Mouse (Mus musculus) thymus, adult 2 months (tissue): ENCODE measurements around the gene Acrbp. TPM values are rescaled to one million over a fixed set of nuclear protein-coding genes. Genes with fewer than 3 reads are reported as not detected.
A peak's percentile ranks its signal among the peaks of the same experiment; 100 is the strongest.

Experiments
- DNase-seq: peaks from one replicate; pipeline ENCODE4 v3.0.0; 2021
- H3K27ac ChIP-seq: fragments of 200-500 bp; 2 replicates; pipeline ENCODE4 v1.5.1; 2012; ENCODE audit warnings: low read length, control low read depth; ENCODE audit not compliant: control insufficient read depth, insufficient read depth
- H3K27me3 ChIP-seq: fragments of 200-500 bp; 2 replicates; pipeline ENCODE4 v1.6.1; 2012; ENCODE audit warnings: mild to moderate bottlenecking, low read length, moderate library complexity, mixed read lengths; ENCODE audit not compliant: control insufficient read depth, insufficient read depth
- H3K36me3 ChIP-seq: fragments of 200-500 bp; 2 replicates; pipeline ENCODE4 v1.6.1; 2012; ENCODE audit warnings: mild to moderate bottlenecking, low read length, moderate library complexity; ENCODE audit not compliant: control insufficient read depth, insufficient read depth
- H3K4me1 ChIP-seq: fragments of 200-500 bp; replicated peaks from 2 replicates; pipeline ENCODE4 v1.6.1; 2012; ENCODE audit warnings: low read length; ENCODE audit not compliant: control insufficient read depth, insufficient read depth
- H3K4me3 ChIP-seq: fragments of 200-500 bp; 2 replicates; pipeline ENCODE4 v1.5.1; 2012; ENCODE audit warnings: mild to moderate bottlenecking, low read length, control low read depth, moderate library complexity; ENCODE audit not compliant: control insufficient read depth, insufficient read depth
- CTCF ChIP-seq: fragments of 200-500 bp; IDR thresholded peaks from 2 replicates; pipeline ENCODE4 v1.5.1; 2012; ENCODE audit warnings: mild to moderate bottlenecking, control low read depth, low read length, moderate library complexity, borderline replicate concordance; ENCODE audit not compliant: control insufficient read depth, poor library complexity, insufficient read depth; ENCODE audit errors: extremely low read depth
- POLR2A ChIP-seq: fragments of 200-500 bp; IDR thresholded peaks from 2 replicates; pipeline ENCODE4 v1.6.1; 2012; ENCODE audit warnings: mild to moderate bottlenecking, low read length, control low read depth, moderate library complexity; ENCODE audit not compliant: control insufficient read depth, poor library complexity, insufficient read depth; ENCODE audit errors: extremely low read depth
- WGBS: fragments of 180-500 bp; shearing (Covaris S2); methylation state at CpG from one replicate; pipeline ENCODE4 v1.1.7; 2018; 5-methylcytosine and 5-hydroxymethylcytosine counted together
- polyA plus RNA-seq: library from polyadenylated mRNA; depleted of rRNA; stranded (reverse); fragments of >200 nt; gene quantifications from 2 replicates; pipeline ENCODE4 v1.2.3, GENCODE M21; 2012; rRNA removed

Gene Acrbp
- 70.8 and 89.5 TPM in 2 replicates for polyA plus RNA-seq

DNA sequence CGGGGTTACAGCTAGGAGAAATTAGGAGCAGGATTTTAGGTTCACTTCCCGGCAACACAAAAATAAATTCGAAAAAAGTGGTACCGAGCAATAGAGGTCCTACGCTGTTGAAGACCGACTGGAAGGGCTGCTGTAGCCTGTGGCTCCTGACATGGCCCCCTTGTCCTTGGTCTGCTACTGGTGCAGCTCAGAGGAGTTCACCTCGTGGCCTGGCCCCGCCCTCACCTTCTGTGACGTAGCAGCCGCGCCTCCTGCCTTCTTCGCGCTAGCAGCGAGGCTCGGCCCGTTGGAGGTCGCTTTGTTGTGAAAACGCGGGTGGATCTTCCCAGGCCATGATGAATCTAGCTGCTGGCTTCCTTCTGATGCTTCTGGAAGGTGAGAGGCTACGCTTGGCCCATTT, at the start of gene Acrbp:
Gene Acrbp, plus strand, starts transcription at position 12 of the 400 bp plus-strand sequence.
- 82% methylated on average over 20 of the region's 20 CpGs for WGBS
- Histone ChIP-seq H3K36me3 (peaks cover 55% of the 10 kb centered on the region), H3K4me1 (no peaks in the 10 kb centered on the region), H3K27me3 (no peaks in the 10 kb centered on the region), H3K4me3 (no peak within 1 kb of the TSS), H3K27ac (no peak within 1 kb of the TSS)
- DNase-seq: no peak
- TF ChIP-seq CTCF (no peak), POLR2A (no peak)

DNA sequence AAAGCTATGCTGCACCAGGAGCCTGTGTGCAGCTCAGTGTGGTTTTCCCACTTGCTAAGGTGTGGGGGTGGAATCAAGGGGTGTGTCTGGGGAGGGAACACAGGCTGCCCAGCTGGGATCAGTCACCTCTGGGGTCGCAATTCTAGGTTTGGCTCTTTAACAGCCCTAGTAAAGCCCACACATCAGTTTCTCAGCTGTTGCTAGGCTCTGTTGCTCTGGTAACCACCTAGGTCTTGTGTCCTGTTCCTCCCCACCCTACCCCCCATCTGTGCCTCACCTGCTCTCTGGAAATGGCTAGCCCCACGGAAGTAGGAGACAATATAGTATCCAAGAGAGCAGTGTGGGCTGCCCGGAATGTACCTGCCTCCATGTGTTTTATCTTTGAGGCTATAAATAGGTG, 45.8 kb upstream of the Acrbp start:
- no peaks in the 10 kb centered on the region for H3K36me3 ChIP-seq
- H3K4me1 ChIP-seq: peaks cover 5% of the 10 kb centered on the region; the same call in 1 of the 2 replicates
- TF ChIP-seq POLR2A (no peak), CTCF (no peak)
- H3K27me3 ChIP-seq: peaks cover 2% of the 10 kb centered on the region; the same call in 1 of the 2 replicates
- no peak for DNase-seq
- no peak overlapping the region for H3K27ac ChIP-seq
- WGBS: 49% methylated on average over 3 of the region's 3 CpGs
- no peak overlapping the region for H3K4me3 ChIP-seq

DNA sequence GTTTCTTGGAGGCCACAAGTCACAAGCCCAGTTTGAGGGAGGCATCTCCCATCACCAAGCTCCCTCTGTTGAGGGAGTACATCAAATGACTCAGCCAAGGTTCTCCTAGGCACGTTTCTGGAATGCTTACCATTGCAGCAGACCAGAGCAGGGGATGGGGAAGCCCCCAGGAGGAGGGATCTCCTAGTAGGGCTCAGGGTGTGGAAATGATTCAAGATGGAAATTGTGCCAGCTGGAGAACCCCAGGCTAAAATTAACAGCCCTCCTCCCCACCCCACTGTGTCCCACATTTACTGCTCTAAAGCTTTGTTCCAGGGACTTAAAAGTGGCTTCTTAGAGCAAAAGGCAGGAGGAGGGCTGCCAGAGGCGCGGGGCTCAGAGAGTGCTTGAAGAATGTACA, 44.4 kb upstream of the Acrbp start:
- TF ChIP-seq POLR2A: no peak
- no peak for TF ChIP-seq CTCF
- 62% methylated on average over 3 of the region's 3 CpGs for WGBS
- Histone ChIP-seq H3K4me1 (peaks cover 10% of the 10 kb centered on the region), H3K27me3 (no peaks in the 10 kb centered on the region), H3K4me3 (no peak overlapping the region), H3K36me3 (no peaks in the 10 kb centered on the region), H3K27ac (no peak overlapping the region)
- DNase-seq: no peak

DNA sequence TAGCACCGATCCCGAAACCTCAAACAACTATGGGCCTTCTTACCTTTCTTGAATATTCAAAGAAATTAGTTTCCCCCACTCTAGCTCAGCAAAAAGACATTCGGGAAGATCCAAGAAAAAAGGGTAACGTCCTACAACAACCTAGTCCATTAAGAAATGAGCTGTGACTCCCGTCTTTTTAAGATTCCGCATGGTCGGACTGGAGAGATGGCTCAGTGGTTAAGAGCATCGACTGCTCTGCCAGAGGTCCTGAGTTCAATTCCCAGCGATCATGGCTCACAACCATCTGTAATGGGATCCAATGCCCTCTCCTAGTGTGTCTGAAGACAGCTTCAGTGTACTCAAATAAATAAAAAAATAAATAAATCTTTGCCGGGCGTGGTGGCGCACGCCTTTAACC, 41.4 kb upstream of the Acrbp start:
- DNase-seq: no peak
- 55% methylated on average over 13 of the region's 13 CpGs for WGBS
- TF ChIP-seq POLR2A (no peak), CTCF (no peak)
- H3K36me3 ChIP-seq: peaks cover 11% of the 10 kb centered on the region; the same call in 1 of the 2 replicates
- H3K27ac ChIP-seq: no peak overlapping the region; the same call in 1 of the 2 replicates
- peaks cover 12% of the 10 kb centered on the region for H3K4me1 ChIP-seq
- no peaks in the 10 kb centered on the region for H3K27me3 ChIP-seq
- peak overlapping the region; percentile 54 for H3K4me3 ChIP-seq

DNA sequence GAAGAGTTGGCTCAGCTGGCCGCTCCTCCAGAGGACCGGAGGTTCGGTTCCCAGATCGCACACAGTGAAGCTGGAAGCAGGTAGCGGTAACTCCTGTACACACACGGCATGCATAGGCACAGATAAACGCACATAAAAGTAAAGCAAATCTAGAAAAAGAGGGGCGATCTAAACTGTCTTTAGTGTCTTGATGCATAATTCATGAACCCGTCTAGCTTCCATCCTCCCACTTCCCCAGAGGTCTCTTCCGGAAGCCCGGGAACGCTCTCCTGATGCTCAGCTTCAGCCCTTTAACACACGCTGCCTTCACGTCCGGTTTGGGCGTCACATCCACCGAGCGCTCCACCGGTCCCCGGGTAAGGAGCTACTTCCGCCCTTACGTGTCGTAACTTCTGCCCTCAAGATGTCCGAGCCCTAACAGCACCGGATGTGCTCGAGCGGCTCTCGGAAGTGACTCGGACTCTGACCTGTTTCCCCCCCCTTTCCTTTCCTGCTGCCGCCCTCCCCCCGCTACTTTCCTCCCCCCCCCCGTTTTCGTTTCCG, 40.8 kb upstream of the Acrbp start:
- peak; percentile 95 for DNase-seq
- under 1% methylated on average over 33 of the region's 34 CpGs for WGBS
- Histone ChIP-seq H3K27ac (peak overlapping the region; percentile 71), H3K36me3 (peaks cover 13% of the 10 kb centered on the region), H3K27me3 (no peaks in the 10 kb centered on the region), H3K4me1 (peaks cover 12% of the 10 kb centered on the region), H3K4me3 (peak overlapping the region; percentile 80)
- TF ChIP-seq POLR2A (peak; percentile 56; the same call in 1 of the 2 replicates), CTCF (no peak)

DNA sequence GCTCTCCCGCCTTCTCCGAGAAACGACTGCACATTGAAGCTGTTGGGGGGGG, 40.5 kb upstream of the Acrbp start, which contains the start of gene Zfp384:
Gene Zfp384, plus strand, starts transcription at position 17 of the 52 bp plus-strand sequence.
- Histone ChIP-seq H3K4me1 (peaks cover 12% of the 10 kb centered on the region), H3K4me3 (peak within 1 kb of the TSS; percentile 80), H3K36me3 (peaks cover 16% of the 10 kb centered on the region), H3K27ac (peak within 1 kb of the TSS; percentile 87), H3K27me3 (no peaks in the 10 kb centered on the region)
- TF ChIP-seq CTCF (no peak), POLR2A (no peak)
- DNase-seq: no peak
- WGBS: 0% methylated on average over 2 of the region's 3 CpGs

DNA sequence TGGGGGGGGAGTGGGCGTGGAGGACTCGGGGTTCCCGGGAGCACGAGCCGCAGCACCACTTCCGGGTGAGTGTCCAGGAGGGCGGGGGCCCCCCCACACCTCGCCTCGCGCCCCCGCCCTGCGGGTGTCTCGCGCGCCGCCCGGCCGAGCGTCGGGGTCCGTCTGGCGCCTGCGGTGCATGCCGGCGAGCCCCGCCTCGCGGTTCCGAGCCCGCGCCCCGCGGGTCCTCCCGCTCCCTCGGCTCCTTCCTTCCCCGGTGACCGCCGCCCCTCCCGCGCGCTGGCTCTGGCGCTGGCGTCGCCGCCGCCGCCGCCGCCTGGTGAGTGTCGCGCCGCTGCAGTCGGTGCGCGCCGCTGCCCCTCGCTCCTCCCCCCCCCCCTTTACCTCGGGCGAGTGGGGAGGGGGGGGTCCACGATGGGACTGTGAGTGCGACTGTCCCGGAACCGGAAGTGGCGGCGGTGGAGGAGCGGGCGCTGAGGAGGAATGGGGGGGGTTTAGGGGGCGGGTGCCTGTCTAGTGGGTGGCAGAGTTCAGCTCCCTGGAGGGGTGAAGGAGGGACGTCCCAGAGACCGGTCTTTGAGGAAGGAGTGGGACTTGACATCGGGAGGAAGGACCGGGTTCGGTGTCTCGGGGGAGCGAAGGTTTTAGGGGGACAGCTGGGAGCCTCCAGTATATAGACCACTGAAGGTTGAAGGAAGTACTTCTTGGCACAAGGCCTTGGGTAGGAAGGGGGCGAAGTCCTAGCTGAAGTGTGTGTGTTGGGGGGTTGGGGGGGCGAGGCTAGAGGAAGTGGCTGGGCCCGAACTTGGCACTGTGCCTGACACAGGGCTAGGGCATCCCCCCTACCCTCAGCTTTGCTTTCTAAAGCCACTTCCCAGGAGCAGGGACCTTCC, 40.1 kb upstream of the Acrbp start:
- Histone ChIP-seq H3K27me3 (no peaks in the 10 kb centered on the region), H3K4me1 (peaks cover 12% of the 10 kb centered on the region), H3K27ac (peak overlapping the region; percentile 87), H3K36me3 (peaks cover 17% of the 10 kb centered on the region), H3K4me3 (peak overlapping the region; percentile 80)
- peak; percentile 80 for DNase-seq
- WGBS: under 1% methylated on average over 65 of the region's 78 CpGs
- TF ChIP-seq CTCF: no peak
- TF ChIP-seq POLR2A: peak; percentile 73; the same call in 1 of the 2 replicates
